Mouse (Mus musculus): ENCODE data around the gene Fbln5.

- TF ChIP-seq CTCF (IDR thresholded peaks at IDR 0.05; ENCODE audit: extremely low read depth, insufficient read depth, insufficient read length, insufficient replicate concordance) (no peak), POLR2A (IDR thresholded peaks at IDR 0.05; ENCODE audit: low read depth, low read length) (no peak)
These were observed 44.7 kb downstream of the Fbln5 start for GRCm38 (mm10) chr12:101774116-101774515.
